Mouse (Mus musculus): ENCODE measurements at regions not wholly inside any gene's neighbourhood (a gene's known extent, or its start where the extent isn't known, plus 50 kb on each side); places are given as distances from the start of the nearest gene placed in this dataset.

DNA sequence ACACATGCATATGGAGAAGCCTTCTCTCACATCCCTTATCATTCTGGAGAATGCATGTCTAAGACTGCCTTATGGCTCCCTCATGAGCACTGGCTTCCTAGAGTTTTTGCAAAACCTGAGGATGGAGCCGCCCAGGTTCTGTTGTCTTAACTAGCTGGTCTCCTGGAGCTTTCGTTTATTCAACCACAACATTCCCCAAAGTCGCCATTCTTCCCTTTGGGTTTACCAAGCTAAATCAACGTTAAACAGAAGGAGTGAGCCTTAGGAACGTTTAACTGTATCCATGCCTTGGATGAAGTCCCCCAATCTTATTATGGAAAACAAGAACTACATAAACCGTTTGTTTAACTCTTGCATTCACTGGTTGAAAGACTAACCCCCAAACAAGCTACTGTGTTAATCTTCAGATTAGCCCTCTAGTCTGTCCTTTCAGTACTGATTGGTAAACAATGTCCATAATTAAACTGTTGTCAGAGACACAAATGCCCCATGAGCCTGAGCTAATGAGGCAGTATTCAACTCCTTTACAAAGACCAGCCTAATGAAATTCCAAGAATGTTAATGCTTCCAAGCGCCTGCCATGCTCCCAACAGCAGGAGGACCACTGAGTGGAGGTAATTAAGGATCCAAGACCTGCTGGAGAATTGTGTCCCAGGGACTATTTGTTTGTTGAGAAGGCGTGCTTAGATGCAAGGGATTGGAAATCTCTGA is 121.1 kb upstream of the Cdkn3 start:
- DNase-seq (ENCODE audit: low read depth, low spot score) = no peak

- no peak for DNase-seq (ENCODE audit: low read depth, low spot score)
These were observed 121.8 kb upstream of the Cdkn3 start for GRCm38 (mm10) chr14:46638516-46638915.

DNA sequence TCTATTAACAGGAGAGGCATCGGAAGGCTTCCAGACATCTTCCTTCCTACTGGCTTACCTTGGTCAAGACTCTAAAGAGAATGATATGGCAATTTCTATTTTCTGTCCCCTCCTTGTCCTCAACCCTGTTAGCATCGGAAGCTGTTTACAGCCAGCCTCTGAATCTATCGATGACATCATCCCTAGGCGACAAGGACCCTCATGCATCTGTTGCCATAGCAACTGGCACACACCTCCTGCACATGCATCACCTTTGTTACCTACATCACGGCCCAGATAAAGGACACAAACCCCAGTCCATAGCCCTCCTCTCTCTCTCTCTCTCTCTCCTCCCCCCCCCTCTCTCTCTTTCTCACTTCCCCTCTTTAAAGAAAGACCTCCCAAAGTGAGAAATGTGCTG is 123.1 kb upstream of the Cdkn3 start:
- no peak for DNase-seq (ENCODE audit: low read depth, low spot score)

- DNase-seq (ENCODE audit: low read depth, low spot score) = no peak
These were observed 124.0 kb upstream of the Cdkn3 start for GRCm38 (mm10) chr14:46636364-46636763.

GRCm38 (mm10) chr14:46635322-46635721 is 125.0 kb upstream of the Cdkn3 start:
- DNase-seq (ENCODE audit: low read depth, low spot score) = no peak

GRCm38 (mm10) chr14:46634656-46635244 is 125.6 kb upstream of the Cdkn3 start:
- no peak for DNase-seq (ENCODE audit: low read depth, low spot score)

- no peak for DNase-seq (ENCODE audit: low read depth, low spot score)
These were observed 126.1 kb upstream of the Cdkn3 start for GRCm38 (mm10) chr14:46634251-46634650.

GRCm38 (mm10) chr14:46627690-46628089 is 132.7 kb upstream of the Cdkn3 start:
- DNase-seq (ENCODE audit: low read depth, low spot score) = no peak

DNA sequence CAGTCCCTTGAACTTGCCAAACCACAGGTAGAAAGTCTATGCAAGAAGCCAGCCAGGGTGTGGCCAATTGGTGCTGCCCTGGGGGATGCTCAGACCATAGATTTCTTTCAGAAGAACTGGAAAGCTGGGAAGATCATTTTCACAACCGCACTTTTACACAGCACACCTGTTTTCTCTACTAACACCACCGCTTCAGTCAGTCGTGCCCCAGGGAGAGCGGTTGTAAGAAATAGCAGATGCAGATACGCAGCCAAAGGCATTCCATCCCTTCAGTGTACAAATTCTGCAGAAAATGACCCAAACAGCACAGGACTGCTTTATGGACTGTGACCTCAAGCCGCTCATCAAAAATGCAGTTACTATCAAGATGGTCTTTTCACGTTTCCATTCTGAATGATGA is 134.6 kb upstream of the Cdkn3 start:
- no peak for DNase-seq (ENCODE audit: low read depth, low spot score)

GRCm38 (mm10) chr14:46623645-46624044 is 136.7 kb upstream of the Cdkn3 start:
- no peak for DNase-seq (ENCODE audit: low read depth, low spot score)

- DNase-seq (ENCODE audit: low read depth, low spot score) = no peak
These were observed 144.3 kb upstream of the Cdkn3 start for GRCm38 (mm10) chr14:46616030-46616429.

GRCm38 (mm10) chr14:46614936-46615335 is 145.4 kb upstream of the Cdkn3 start:
- no peak for DNase-seq (ENCODE audit: low read depth, low spot score)

- no peak for DNase-seq (ENCODE audit: low read depth, low spot score)
These were observed 146.6 kb upstream of the Cdkn3 start for GRCm38 (mm10) chr14:46613748-46614147.

DNA sequence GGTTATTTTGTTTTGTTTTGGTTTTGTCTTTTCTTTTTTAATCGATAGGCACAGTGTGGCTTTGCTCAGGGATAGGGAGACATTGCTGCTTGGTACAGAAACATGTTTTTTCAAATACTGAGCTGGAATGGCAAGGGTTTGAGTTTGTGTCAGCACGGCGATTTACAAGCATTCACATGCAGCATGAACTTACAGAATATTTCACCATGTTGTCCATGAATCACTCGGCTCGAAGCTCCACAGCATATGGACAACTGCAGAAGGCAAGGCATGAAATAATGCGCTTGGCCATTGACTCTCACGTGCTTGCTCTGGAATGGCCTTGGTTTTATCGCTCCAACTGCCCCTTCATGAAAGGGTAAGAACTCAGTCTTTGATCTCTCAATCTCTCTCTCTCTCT is 147.1 kb upstream of the Cdkn3 start:
- DNase-seq (ENCODE audit: low read depth, low spot score) = no peak

GRCm38 (mm10) chr14:46612584-46612983 is 147.8 kb upstream of the Cdkn3 start:
- no peak for DNase-seq (ENCODE audit: low read depth, low spot score)

DNA sequence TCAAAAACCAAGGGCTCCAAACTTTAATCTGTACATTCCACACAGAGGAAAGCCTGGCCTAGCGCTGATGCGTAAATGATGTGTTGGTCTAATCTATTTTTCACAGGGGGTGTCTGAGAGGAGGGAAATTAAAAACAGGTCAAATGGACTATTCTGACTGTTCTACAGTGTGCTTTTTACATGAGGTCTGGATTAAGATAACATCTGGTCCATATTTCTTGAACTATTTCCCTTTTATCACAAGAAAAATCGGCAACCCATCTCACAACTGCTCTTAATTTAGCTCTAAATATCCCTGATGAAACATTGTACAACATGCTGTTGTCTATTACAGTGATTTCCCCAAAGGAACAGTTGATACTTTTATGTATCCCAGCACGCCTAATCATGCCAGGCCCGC is 149.4 kb upstream of the Cdkn3 start:
- DNase-seq (ENCODE audit: low read depth, low spot score) = no peak

DNA sequence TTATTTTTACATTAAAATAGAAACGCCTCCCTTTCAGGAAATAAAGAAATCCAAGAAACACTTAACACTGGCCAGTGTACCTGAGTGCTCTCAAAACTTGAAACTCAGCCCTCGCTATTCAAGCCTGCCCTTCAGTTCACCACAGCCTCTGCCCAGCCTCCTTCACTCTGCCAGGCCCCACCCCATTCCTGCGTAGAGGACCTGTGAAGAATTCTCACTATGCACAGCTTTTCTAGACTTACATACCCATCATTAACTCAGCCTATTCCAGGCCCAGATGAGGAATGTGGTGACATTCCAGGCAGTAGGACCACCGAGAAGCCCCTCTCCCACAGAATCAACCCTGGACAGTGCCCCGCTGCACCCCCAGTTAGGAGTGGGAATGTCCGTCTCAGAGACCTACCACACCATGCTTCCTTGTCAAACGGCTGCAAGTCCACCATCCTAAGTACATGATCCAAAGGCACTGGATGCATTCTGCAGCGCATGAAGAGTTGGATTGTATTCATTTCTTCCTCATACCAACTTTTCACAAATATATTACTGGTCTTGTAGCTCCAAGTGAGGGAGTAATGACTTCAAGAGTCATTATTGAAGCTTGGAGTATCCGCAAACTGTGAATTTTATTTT is 150.0 kb upstream of the Cdkn3 start:
- no peak for DNase-seq (ENCODE audit: low read depth, low spot score)

DNA sequence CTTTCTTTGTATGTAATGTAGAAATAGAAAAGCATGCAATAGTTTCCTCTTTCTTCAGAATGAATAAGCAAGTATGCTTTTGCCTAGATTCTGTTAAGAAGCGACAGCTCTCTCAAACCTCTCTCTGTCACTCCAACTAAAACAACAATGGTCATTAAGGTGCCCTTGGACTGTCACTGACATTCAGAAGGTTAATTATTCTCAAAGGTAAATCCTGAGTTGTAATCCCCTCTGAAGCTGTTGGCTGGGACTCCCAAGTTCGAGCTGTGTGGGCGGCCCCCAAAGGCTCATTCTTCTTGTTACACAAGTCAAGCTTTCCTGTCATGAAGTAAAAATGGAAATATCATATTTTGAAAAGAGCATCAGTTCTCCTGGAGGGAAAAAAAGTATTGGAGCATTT is 153.6 kb upstream of the Cdkn3 start:
- no peak for DNase-seq (ENCODE audit: low read depth, low spot score)

GRCm38 (mm10) chr14:46606037-46606436 is 154.3 kb upstream of the Cdkn3 start:
- DNase-seq (ENCODE audit: low read depth, low spot score) = no peak

DNA sequence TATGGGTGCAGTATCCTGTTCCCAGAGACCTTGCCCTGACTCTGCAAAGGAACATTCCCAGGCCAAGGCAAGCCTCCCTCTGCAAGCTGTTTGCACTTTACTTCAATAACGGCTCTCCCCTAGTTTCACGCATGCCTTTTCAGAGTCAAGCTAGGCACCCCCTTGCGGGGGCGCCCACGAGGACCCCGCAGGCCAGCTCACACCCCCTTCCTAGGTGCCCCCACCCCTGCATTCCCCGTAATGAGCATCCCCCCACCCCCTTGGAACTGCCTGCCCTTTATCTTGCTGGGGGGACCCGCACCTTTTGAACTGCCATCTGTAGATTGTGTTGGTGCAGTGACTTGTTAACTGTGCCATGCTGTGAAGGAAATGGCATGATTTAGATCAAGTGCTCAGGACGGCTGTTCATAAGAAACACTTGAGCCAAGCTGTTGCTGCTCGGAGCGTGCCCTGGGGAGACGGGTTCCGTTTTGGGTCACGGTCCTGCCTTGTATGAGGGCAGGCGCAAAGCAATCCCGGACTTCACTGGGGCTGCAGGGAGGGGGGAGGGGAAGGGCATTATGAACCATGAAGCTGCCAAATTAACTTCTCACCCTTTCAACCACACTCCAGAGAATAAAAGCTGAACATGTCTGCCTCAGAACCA is 155.3 kb upstream of the Cdkn3 start:
- DNase-seq (ENCODE audit: low read depth, low spot score) = no peak

GRCm38 (mm10) chr14:46604156-46604885 is 156.0 kb upstream of the Cdkn3 start:
- no peak for DNase-seq (ENCODE audit: low read depth, low spot score)
